Mouse (Mus musculus): ENCODE measurements around the gene Baz2a. TPM values are rescaled to one million over a fixed set of nuclear protein-coding genes. Genes with fewer than 3 reads are reported as not detected.
"Not testable (repeated sequence)": the region's sequence is repeated elsewhere in the genome, so short reads cannot be mapped to it uniquely, and the experiment has no call there.

The Baz2a gene
- 11.7 and 12.5 TPM in 2 replicates for polyA plus RNA-seq (2015; fragmentation: Nextera tagmentation; extraction: Ambion mirVana)

GRCm38 (mm10) chr10:128091564-128092505, at the start of gene Baz2a:
TSS of gene Baz2a (plus strand) at chr10:128091577.
- peaks cover 23% of the 10 kb centered on the region for H3K36me3 ChIP-seq
- peak within 1 kb of the TSS; percentile 89 for H3K4me2 ChIP-seq (replicated peaks)
- ATAC-seq = peak; percentile 37
- H3K9ac ChIP-seq = peak within 1 kb of the TSS; percentile 81
- peak within 1 kb of the TSS; percentile 97 for H3K27ac ChIP-seq
- H3K27me3 ChIP-seq (replicated peaks) = no peaks in the 10 kb centered on the region
- under 1% methylated on average over 20 of the region's 20 CpGs for WGBS
- peaks cover 33% of the 10 kb centered on the region for H3K4me1 ChIP-seq (replicated peaks)
- H3K9me3 ChIP-seq = no peaks in the 10 kb centered on the region
- H3K4me3 ChIP-seq (replicated peaks) = peak within 1 kb of the TSS; percentile 92

- no peak overlapping the region for H3K9ac ChIP-seq
- H3K36me3 ChIP-seq = peaks cover 36% of the 10 kb centered on the region
These were observed 49.7 kb upstream of the Baz2a start for GRCm38 (mm10) chr10:128041636-128042035.

GRCm38 (mm10) chr10:128042466-128042865, 48.9 kb upstream of the Baz2a start:
- ATAC-seq = no peak
- peaks cover 36% of the 10 kb centered on the region for H3K36me3 ChIP-seq
- no peak overlapping the region for H3K4me2 ChIP-seq (replicated peaks)
- H3K27me3 ChIP-seq (replicated peaks) = no peaks in the 10 kb centered on the region
- 87% methylated on average over 3 of the region's 3 CpGs for WGBS
- H3K4me1 ChIP-seq (replicated peaks) = peaks cover 40% of the 10 kb centered on the region
- no peaks in the 10 kb centered on the region for H3K9me3 ChIP-seq
- no peak overlapping the region for H3K9ac ChIP-seq
- no peak overlapping the region for H3K27ac ChIP-seq
- H3K4me3 ChIP-seq (replicated peaks) = no peak overlapping the region

More at GRCm38 (mm10) chr10:128041636-128042035, 49.7 kb upstream of the Baz2a start:
- Histone ChIP-seq H3K4me3 (replicated peaks) (no peak overlapping the region), H3K4me2 (replicated peaks) (no peak overlapping the region), H3K27ac (no peak overlapping the region), H3K9me3 (no peaks in the 10 kb centered on the region), H3K27me3 (replicated peaks) (no peaks in the 10 kb centered on the region), H3K4me1 (replicated peaks) (peaks cover 44% of the 10 kb centered on the region)
- WGBS = 85% methylated on average over 4 of the region's 4 CpGs
- no peak for ATAC-seq

GRCm38 (mm10) chr10:128043041-128043835, 48.1 kb upstream of the Baz2a start:
- 58% methylated on average over 3 of the region's 3 CpGs for WGBS
- ATAC-seq = no peak
- Histone ChIP-seq H3K27me3 (replicated peaks) (no peaks in the 10 kb centered on the region), H3K4me2 (replicated peaks) (no peak overlapping the region), H3K9ac (no peak overlapping the region), H3K4me3 (replicated peaks) (no peak overlapping the region), H3K4me1 (replicated peaks) (peaks cover 37% of the 10 kb centered on the region), H3K27ac (no peak overlapping the region), H3K9me3 (no peaks in the 10 kb centered on the region), H3K36me3 (peaks cover 39% of the 10 kb centered on the region)

GRCm38 (mm10) chr10:128048157-128048556, 43.2 kb upstream of the Baz2a start:
- H3K4me1 ChIP-seq (replicated peaks) = peaks cover 16% of the 10 kb centered on the region; the same call in 1 of the 2 replicates
- H3K4me2 ChIP-seq (replicated peaks) = no peak overlapping the region
- ATAC-seq = no peak
- H3K27ac ChIP-seq = no peak overlapping the region
- 94% methylated on average over 8 of the region's 8 CpGs for WGBS
- H3K36me3 ChIP-seq = peaks cover 40% of the 10 kb centered on the region
- H3K9ac ChIP-seq = no peak overlapping the region
- H3K4me3 ChIP-seq (replicated peaks) = no peak overlapping the region
- H3K9me3 ChIP-seq = no peaks in the 10 kb centered on the region
- no peaks in the 10 kb centered on the region for H3K27me3 ChIP-seq (replicated peaks)

GRCm38 (mm10) chr10:128049741-128050140, 41.6 kb upstream of the Baz2a start:
- Histone ChIP-seq H3K4me2 (replicated peaks) (no peak overlapping the region), H3K9ac (no peak overlapping the region), H3K9me3 (no peaks in the 10 kb centered on the region), H3K27me3 (replicated peaks) (no peaks in the 10 kb centered on the region), H3K4me1 (replicated peaks) (0 out of 2 replicates have a peak, but pooled peaks cover 3% of the 10 kb centered on the region), H3K27ac (no peak overlapping the region), H3K4me3 (replicated peaks) (no peak overlapping the region), H3K36me3 (peaks cover 30% of the 10 kb centered on the region)
- WGBS = 100% methylated on average over 2 of the region's 2 CpGs
- no peak for ATAC-seq

GRCm38 (mm10) chr10:128050355-128050754, 41.0 kb upstream of the Baz2a start:
- no peak overlapping the region for H3K4me2 ChIP-seq (replicated peaks)
- H3K36me3 ChIP-seq = peaks cover 26% of the 10 kb centered on the region
- no peaks in the 10 kb centered on the region for H3K27me3 ChIP-seq (replicated peaks)
- no peak overlapping the region for H3K9ac ChIP-seq
- WGBS = 87% methylated on average over 2 of the region's 2 CpGs
- H3K9me3 ChIP-seq = no peaks in the 10 kb centered on the region
- H3K4me1 ChIP-seq (replicated peaks) = no peaks in the 10 kb centered on the region
- H3K27ac ChIP-seq = no peak overlapping the region
- no peak for ATAC-seq
- H3K4me3 ChIP-seq (replicated peaks) = no peak overlapping the region

- Histone ChIP-seq H3K36me3 (peaks cover 19% of the 10 kb centered on the region), H3K9ac (no peak overlapping the region), H3K4me2 (replicated peaks) (no peak overlapping the region), H3K4me3 (replicated peaks) (no peak overlapping the region), H3K27me3 (replicated peaks) (no peaks in the 10 kb centered on the region), H3K27ac (no peak overlapping the region), H3K9me3 (no peaks in the 10 kb centered on the region), H3K4me1 (replicated peaks) (no peaks in the 10 kb centered on the region)
- 95% methylated on average over 5 of the region's 5 CpGs for WGBS
- no peak for ATAC-seq
These were observed 39.8 kb upstream of the Baz2a start for GRCm38 (mm10) chr10:128051589-128051988.

DNA sequence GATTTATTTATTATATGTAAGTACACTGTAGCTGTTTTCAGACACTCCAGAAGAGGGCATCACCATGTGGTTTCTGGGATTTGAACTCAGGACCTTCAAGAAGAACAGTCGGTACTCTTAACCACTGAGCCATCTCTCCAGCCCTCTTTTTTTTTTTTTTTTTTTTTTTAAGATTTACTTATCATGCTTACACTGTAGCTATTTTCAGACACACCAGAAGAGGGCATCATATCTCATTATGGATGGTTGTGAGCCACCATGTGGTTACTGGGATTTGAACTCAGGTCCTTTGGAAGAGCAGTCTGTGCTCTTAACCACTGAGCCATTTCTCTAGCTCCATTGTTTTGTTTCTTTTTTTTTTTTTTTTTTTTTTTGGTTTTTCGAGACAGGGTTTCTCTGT, 39.2 kb upstream of the Baz2a start:
- H3K9me3 ChIP-seq; H3K4me3 ChIP-seq (replicated peaks); H3K27ac ChIP-seq; H3K9ac ChIP-seq; ATAC-seq; H3K4me1 ChIP-seq (replicated peaks); H3K4me2 ChIP-seq (replicated peaks); H3K27me3 ChIP-seq (replicated peaks): not testable (repeated sequence)
- WGBS = 88% methylated on average over 1 of the region's 2 CpGs
- peaks cover 19% of the 10 kb centered on the region for H3K36me3 ChIP-seq

GRCm38 (mm10) chr10:128053001-128053400, 38.4 kb upstream of the Baz2a start:
- Histone ChIP-seq H3K36me3 (peaks cover 15% of the 10 kb centered on the region), H3K9ac (no peak overlapping the region), H3K4me2 (replicated peaks) (no peak overlapping the region), H3K9me3 (no peaks in the 10 kb centered on the region), H3K4me3 (replicated peaks) (no peak overlapping the region), H3K27me3 (replicated peaks) (no peaks in the 10 kb centered on the region), H3K4me1 (replicated peaks) (0 out of 2 replicates have a peak, but pooled peaks cover 3% of the 10 kb centered on the region), H3K27ac (no peak overlapping the region)
- 91% methylated on average over 8 of the region's 8 CpGs for WGBS
- ATAC-seq = no peak

DNA sequence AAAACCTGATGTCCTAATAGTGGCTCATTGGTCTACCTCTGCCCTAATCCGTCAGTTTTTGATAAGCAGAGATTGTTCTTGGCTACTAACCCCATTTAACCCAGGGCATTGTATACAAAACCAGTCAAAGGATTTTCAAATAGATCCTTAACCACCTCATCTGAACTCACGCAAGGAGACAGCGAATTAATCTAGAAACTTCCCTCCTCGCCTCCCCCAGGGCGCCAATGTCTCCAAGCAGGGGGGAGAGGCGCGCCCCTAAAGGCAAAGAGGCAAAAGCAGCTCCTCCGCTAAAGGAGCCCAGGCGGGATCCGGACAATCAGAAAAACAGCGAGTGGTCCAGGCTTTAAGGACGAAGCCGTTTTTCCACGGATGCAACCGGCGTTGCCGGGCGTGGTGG, 33.2 kb upstream of the Baz2a start:
- WGBS = under 1% methylated on average over 18 of the region's 18 CpGs
- Histone ChIP-seq H3K9ac (peak overlapping the region; percentile 85), H3K27ac (peak overlapping the region; percentile 99), H3K4me3 (replicated peaks) (peak overlapping the region; percentile 79), H3K4me1 (replicated peaks) (peaks cover 8% of the 10 kb centered on the region), H3K4me2 (replicated peaks) (peak overlapping the region; percentile 84), H3K36me3 (peaks cover 3% of the 10 kb centered on the region; the same call in 1 of the 2 replicates), H3K9me3 (no peaks in the 10 kb centered on the region), H3K27me3 (replicated peaks) (no peaks in the 10 kb centered on the region)
- ATAC-seq = no peak

- Histone ChIP-seq H3K27ac (peak within 1 kb of the TSS; percentile 99), H3K4me1 (replicated peaks) (peaks cover 8% of the 10 kb centered on the region), H3K4me2 (replicated peaks) (peak within 1 kb of the TSS; percentile 84), H3K36me3 (peaks cover 3% of the 10 kb centered on the region; the same call in 1 of the 2 replicates), H3K9ac (peak within 1 kb of the TSS; percentile 85), H3K27me3 (replicated peaks) (no peaks in the 10 kb centered on the region), H3K9me3 (no peaks in the 10 kb centered on the region), H3K4me3 (replicated peaks) (peak within 1 kb of the TSS; percentile 79)
- ATAC-seq = peak; percentile 96
- under 1% methylated on average over 64 of the region's 72 CpGs for WGBS
These were observed 32.7 kb upstream of the Baz2a start, which contains the start of gene Ptges3 for GRCm38 (mm10) chr10:128058601-128059151. TSS of gene Ptges3 (plus strand) at chr10:128058954.

Data from intestine, embryonic 15.5 days (tissue).